Mouse (Mus musculus) MEL-GATA-1-ER (cell line): ENCODE results near the gene Rab3b.

Source experiments
- DNase-seq: peaks from one replicate; pipeline ENCODE4 v3.0.0-alpha.2; 2012; ENCODE audit warnings: low read depth; ENCODE audit errors: extremely low read depth

Rab3b gene

DNA sequence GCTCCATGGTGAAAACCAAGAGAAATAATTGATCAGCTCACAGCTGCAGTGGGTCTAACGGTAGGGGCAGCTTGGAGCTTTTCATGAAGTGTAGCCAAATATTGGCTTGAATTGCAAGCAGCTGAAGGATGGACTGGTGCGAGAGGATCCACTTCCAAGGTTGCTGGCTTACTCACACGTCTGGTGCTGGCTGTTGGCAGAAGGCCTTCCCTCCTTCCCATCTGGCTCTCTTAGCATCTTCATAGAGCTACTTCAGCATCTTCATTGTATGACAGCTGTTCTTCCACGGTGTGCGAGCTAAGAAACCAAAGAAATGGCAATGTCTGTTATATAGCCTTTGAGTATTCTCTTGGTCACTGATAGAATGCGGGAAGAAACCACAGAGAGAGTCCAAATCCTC lies 12.0 kb downstream of the Rab3b start:
- no peak for DNase-seq

GRCm38 (mm10) chr4:108900421-108900820 lies 21.6 kb downstream of the Rab3b start:
- no peak for DNase-seq

DNA sequence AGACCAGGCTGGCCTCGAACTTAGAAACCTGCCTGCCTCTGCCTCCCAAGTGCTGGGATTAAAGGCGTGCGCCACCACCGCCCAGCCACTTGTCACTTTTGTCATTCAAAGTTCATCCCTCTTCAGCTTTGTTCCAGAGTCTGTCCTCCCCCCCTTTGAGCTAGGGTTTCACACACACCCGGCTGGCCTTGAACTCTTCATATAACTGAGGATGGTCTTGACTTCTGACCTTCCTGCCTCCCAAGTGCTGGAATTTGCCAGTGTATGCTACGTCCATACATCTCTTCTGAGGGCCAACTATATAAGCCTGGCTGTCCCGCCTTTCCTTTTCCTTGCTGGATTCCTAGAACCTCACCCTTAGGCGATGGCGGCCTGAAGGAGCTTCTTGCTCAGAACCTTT lies 24.0 kb downstream of the Rab3b start:
- no peak for DNase-seq

GRCm38 (mm10) chr4:108903346-108903745 lies 24.5 kb downstream of the Rab3b start:
- no peak for DNase-seq

DNA sequence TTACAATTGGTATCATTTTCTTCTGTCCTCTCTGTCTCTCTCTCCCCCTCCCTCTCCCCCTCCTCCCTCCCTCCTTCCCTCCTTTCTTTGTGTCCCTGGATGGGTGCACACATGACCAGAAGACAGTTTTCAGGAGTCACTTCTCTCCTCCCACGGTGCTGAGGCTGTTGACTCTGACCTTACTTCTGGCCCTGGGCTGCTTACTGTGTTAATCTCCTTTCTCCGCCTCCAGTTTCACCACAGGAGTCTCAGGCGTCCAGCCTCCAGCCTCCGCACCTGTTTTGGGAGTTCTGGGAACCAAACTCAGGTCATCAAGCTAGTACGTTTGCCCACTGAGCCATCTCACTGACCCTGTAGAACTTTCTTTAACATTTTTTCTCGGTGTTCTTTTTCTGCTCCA lies 25.2 kb downstream of the Rab3b start:
- no peak for DNase-seq

DNA sequence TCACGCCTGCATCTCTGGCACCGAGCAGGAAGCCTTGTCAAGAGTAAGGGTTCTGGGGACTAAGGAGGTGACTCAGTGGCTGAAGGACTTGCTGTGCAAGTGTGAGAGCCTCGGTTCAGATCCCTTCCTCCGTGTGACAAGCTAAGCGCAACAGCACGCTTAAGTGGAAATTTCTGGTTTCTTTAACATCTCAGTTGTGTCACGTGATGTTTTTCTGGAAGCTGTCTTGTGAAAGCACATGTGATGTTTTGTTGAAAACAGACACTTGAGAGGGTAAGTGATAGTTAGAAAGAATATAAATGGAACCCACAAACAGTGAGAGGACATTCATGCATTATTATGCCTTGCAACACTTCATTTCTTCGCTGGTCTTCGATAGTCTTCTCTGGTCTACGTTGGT lies 25.9 kb downstream of the Rab3b start:
- DNase-seq = no peak

DNA sequence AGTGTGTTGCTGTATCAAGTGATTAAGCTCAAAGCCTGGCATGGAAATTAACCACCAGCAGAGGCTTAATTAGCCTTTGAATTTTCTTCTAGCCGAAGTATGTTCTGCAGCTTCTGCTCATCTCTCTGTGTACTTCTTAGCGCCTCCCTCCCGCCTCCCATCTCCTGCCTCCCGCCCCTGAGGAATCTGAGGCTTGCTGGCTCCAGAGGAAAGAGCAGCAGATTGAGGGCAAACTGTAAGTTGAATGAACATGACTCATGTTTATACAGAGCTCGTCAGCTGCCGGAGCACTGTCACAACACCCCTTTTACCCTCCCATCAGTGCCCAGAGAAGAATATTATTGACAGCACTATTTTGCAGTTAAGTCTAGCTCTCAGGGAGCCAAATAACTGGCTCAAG lies 27.0 kb downstream of the Rab3b start:
- DNase-seq = no peak

- no peak for DNase-seq
Observed at GRCm38 (mm10) chr4:108907475-108907874, 28.6 kb downstream of the Rab3b start.

- no peak for DNase-seq
Observed at GRCm38 (mm10) chr4:108909872-108910425, 31.1 kb downstream of the Rab3b start.

GRCm38 (mm10) chr4:108911866-108912265 lies 33.0 kb downstream of the Rab3b start:
- DNase-seq = no peak

DNA sequence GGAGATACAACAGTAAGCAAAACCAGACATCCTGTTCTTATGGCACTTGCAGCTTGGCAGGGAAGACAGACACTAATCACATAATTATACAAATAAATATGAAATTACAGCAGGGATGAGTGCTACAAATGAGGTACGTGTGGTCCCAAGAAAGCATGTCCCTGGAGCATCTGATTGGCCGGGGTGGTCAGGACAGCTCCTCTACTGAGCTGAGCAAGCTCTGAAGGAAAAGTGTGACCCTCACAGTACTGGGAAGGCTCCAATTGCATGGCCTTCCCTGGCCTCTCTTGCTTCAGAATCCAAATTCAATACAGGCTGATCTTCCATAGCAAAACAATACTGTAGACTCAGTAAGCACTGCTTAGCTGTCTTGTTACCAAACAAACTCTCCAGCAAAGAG lies 34.3 kb downstream of the Rab3b start:
- no peak for DNase-seq

DNA sequence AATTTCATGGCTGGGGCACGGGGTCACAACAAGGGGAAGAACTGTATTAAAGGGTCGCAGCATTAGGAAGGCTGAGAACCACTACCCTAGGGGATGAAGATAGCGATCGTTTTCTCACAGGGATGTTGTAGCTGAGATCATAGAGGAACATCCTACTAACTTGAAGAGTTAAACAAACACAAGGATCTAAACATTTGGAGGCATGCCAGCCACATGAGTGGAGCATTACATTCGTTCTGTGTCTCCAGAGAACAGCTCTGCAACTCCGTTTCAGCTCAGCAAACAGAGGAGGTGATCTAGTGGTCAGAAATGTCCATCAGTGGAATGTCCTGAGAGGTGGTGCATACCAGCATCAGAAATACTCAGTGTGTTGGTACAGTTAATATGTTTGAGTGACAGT lies 35.5 kb downstream of the Rab3b start:
- no peak for DNase-seq

DNA sequence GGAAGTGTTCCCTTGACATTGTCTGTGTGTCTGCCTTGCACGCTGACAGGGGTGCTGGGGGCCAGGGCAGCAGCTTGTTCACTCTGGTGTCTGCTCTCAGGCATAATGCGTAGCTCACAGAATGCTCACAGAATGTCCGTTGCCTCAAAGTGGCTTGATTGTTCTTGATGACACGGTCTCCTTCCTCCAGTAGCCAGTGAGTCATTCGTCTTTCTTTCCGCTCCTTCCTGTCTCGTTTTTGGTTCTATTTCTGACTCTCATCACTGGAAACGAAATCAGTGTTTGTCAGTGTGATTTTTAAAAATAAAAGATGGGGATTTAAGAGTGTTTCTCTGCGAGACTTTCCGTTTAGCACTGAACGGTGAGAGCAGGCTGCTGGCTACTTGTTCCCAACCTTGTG lies 36.2 kb downstream of the Rab3b start:
- DNase-seq = no peak

DNA sequence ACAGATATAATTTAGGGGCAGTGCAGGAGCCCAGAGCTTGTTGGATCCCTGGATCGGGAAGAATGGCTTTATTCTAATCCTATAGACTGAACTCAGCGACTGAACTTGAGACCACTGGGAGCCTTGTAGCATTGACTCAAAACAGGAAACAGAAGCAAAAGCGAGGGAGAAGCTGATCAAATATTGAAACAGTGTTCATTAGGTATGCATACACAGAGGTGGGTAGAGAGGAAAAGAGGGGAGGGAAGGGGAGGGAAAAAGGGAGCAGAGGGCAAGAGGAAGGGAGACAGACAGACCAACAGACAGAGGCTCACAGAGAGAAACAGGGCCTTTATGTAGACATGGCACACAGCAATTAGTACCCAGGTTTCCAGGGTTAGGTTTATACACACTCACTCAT lies 38.8 kb downstream of the Rab3b start:
- no peak for DNase-seq

DNA sequence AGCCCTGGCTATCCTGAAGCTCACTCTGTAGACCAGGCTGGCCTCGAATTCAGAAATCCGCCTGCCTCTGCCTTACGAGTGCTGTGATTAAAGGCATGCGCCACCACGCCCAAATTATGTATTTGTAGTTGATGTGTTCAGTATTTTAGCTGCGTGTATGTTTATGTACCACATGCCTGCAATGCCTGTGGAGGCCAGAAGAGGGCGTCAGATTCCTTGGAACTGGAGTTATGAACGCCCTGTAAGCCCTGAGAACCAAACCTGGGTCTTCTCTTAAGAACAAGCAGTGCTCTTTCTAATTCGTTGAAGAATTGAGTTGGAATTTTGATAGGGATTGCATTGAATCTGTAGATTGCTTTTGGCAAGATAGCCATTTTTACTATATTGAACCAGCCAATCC lies 49.1 kb downstream of the Rab3b start:
- DNase-seq = peak; percentile 6

- DNase-seq = no peak
Observed at GRCm38 (mm10) chr4:108933163-108933562, 54.3 kb downstream of the Rab3b start.

- DNase-seq = no peak
Observed at GRCm38 (mm10) chr4:108934856-108935255, 56.0 kb downstream of the Rab3b start.

- DNase-seq = no peak
Observed at GRCm38 (mm10) chr4:108937848-108938771, 59.2 kb downstream of the Rab3b start.

DNA sequence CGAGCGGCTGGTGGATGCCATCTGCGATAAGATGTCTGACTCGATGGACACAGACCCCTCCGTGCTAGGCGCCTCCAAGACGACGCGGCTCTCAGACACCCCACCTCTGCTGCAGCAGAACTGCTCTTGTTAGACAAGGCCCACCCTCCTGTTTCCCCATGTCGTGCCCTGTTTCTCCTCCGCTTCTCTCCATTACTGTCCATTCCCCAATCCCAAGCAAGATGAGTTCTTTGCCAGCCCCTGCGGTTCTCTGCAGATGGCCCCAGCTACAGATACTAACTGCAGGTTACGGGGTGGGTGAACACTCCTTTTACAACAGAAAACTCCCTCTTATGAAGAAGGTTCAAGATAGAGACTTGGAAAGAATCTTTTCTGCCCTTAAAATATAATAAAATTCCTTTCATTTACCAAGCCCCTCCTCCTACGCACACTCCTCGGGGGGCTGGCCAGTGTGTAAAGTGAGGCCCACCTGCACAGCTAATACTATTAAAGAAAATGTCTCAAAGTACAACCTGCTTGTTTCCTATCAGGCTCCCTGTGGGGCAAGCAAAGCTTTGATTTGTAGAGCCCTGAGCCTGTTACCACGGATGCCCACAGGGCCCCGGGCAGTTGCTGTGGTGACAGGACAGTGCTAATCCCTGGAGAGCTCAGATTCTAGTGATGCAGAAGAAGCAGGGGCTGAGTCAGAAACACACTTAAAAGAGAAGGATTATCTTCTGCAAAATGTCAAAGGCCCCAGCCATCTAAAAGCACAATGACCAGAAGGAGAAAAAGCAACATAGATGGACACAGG lies 62.0 kb downstream of the Rab3b start:
- no peak for DNase-seq

- no peak for DNase-seq
Observed at GRCm38 (mm10) chr4:108942171-108942570, 63.3 kb downstream of the Rab3b start.

GRCm38 (mm10) chr4:108942986-108943720 lies 64.3 kb downstream of the Rab3b start:
- DNase-seq = no peak

DNA sequence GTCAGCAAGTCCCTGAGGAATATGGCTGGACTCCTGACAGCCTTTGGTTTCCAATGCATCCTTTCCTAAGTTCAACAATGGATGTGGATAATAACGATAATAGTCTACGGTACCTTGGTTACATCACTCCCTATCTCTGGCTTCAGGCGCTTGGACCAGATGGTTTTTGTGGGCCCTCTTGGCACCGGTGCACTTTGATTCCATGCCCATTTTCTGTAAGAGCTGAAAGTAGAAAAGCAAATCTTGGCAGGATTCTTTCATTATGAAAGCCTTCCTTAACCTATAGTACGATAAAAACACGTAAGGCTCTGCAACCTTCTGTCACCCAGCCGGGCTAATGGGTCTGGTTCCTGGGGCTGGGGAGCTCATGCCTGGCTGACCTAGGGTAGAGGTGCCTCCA lies 70.3 kb downstream of the Rab3b start:
- DNase-seq = no peak
